Mouse (Mus musculus) forebrain, embryonic 15.5 days (tissue): ENCODE measurements around the gene Klhl32. TPM values are rescaled to one million over a fixed set of nuclear protein-coding genes. Genes with fewer than 3 reads are reported as not detected.
"Not testable (repeated sequence)": the region's sequence is repeated elsewhere in the genome, so short reads cannot be mapped to it uniquely, and the experiment has no call there.

Experiments used
- ATAC-seq: fragments of 200-750 bp; cut with Nextera tagmentation; replicated peaks from 2 replicates; pipeline ENCODE4 v1.8.0; 2017; ENCODE audit warnings: mild to moderate bottlenecking, moderate TSS enrichment, moderate library complexity
- H3K27ac ChIP-seq: fragments of 300-500 bp; sonication (generic); replicated peaks from 2 replicates; pipeline ENCODE4 v1.5.1; 2015; ENCODE audit warnings: mild to moderate bottlenecking, inconsistent platforms
- H3K27me3 ChIP-seq: fragments of 300-500 bp; sonication (generic); 2 replicates; pipeline ENCODE4 v1.6.1; 2015; ENCODE audit warnings: inconsistent platforms
- H3K36me3 ChIP-seq: fragments of 300-500 bp; sonication (generic); 2 replicates; pipeline ENCODE4 v1.6.1; 2015; ENCODE audit warnings: mild to moderate bottlenecking, inconsistent platforms
- H3K4me1 ChIP-seq: fragments of 300-500 bp; sonication (generic); 2 replicates; pipeline ENCODE4 v1.6.1; 2015; ENCODE audit warnings: inconsistent platforms
- H3K4me2 ChIP-seq: fragments of 300-500 bp; sonication (generic); replicated peaks from 2 replicates; pipeline ENCODE4 v1.6.1; 2015; ENCODE audit warnings: mild to moderate bottlenecking, inconsistent platforms
- H3K4me3 ChIP-seq: fragments of 300-500 bp; sonication (generic); 2 replicates; pipeline ENCODE4 v1.5.1; 2015; ENCODE audit warnings: mild to moderate bottlenecking, inconsistent platforms
- H3K9ac ChIP-seq: fragments of 300-500 bp; sonication (generic); replicated peaks from 2 replicates; pipeline ENCODE4 v1.6.1; 2015; ENCODE audit warnings: mild to moderate bottlenecking, inconsistent platforms
- H3K9me3 ChIP-seq: fragments of 300-500 bp; sonication (generic); 2 replicates; pipeline ENCODE4 v1.6.1; 2016; ENCODE audit warnings: inconsistent platforms
- WGBS: fragments of 180-500 bp; shearing (Covaris S2); methylation state at CpG from one replicate; pipeline ENCODE4 v1.1.7; 2015; ENCODE audit warnings: mixed read lengths; 5-methylcytosine and 5-hydroxymethylcytosine counted together
- polyA plus RNA-seq: library from polyadenylated mRNA; unstranded; fragments of >200 nt; fragmentation: Nextera tagmentation; extraction: Ambion mirVana; gene quantifications from 2 replicates; pipeline ENCODE4 v1.2.1, GENCODE M21; 2015

Klhl32 gene
- polyA plus RNA-seq, 1 experiment from 2014 or later: 23.0 TPM

DNA sequence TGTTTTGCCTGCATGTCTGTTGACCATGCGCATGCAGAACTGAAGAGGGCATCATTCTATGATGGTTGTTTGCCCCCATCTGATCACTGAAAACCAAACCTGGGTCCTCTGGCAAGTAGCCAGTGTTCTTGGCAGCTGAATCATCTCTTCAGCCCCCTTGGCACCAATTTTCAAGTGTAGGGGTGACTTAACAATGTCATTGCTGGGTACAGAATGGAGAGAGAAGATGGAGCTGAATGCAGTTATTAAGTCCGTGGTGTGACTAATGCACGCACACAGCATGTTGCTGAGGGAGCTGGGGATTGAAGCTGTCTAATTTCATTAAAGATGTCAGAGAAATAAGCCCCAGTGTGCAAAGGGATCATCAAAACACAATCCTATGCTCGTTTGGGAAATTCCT is 135.4 kb downstream of the Klhl32 start:
- H3K4me3 ChIP-seq: no peak overlapping the region
- 48% methylated on average over 4 of the region's 4 CpGs for WGBS
- no peaks in the 10 kb centered on the region for H3K9me3 ChIP-seq
- H3K36me3 ChIP-seq: no peaks in the 10 kb centered on the region
- H3K4me2 ChIP-seq: no peak overlapping the region
- no peak for ATAC-seq
- no peaks in the 10 kb centered on the region for H3K4me1 ChIP-seq
- H3K27ac ChIP-seq: no peak overlapping the region
- H3K27me3 ChIP-seq: no peaks in the 10 kb centered on the region
- H3K9ac ChIP-seq: no peak overlapping the region

GRCm38 (mm10) chr4:24714367-24714766 is 136.6 kb downstream of the Klhl32 start:
- Histone ChIP-seq H3K4me2 (no peak overlapping the region), H3K9ac (no peak overlapping the region), H3K27me3 (no peaks in the 10 kb centered on the region), H3K36me3 (no peaks in the 10 kb centered on the region), H3K9me3 (no peaks in the 10 kb centered on the region), H3K4me1 (no peaks in the 10 kb centered on the region), H3K27ac (no peak overlapping the region), H3K4me3 (no peak overlapping the region)
- WGBS: 82% methylated on average over 10 of the region's 10 CpGs
- no peak for ATAC-seq

DNA sequence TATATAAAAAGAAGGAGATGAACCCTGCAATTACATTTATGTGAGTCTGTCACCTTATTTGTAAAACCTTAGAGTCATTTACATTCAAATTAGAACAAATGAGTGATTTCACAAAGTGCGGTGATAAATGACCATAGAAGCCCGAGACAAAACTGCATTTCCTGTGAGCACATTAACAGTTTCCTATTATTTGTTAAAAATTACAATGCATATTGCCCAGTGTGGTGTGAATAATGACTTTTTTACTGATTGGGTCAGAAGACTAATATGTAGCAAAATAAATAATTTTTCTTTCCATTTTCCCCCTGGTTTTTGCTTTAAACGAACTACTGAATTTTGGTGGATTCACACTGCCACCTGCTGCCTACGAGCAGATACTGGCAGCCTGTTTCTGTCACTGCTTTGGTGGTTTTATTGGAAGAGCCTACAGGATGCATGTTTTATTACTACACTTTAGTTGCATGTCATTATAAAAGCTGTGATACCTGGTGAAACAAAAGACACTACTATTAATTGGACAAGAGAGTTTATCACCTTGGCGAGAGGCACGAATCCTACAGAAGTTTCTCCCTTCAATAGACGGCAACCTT is 152.3 kb downstream of the Klhl32 start:
- 47% methylated on average over 7 of the region's 7 CpGs for WGBS
- H3K4me1 ChIP-seq: no peaks in the 10 kb centered on the region
- H3K4me2 ChIP-seq: no peak overlapping the region
- H3K4me3 ChIP-seq: no peak overlapping the region
- no peaks in the 10 kb centered on the region for H3K36me3 ChIP-seq
- H3K27ac ChIP-seq: no peak overlapping the region
- H3K9ac ChIP-seq: no peak overlapping the region
- no peaks in the 10 kb centered on the region for H3K27me3 ChIP-seq
- ATAC-seq: peak; percentile 84
- no peaks in the 10 kb centered on the region for H3K9me3 ChIP-seq

DNA sequence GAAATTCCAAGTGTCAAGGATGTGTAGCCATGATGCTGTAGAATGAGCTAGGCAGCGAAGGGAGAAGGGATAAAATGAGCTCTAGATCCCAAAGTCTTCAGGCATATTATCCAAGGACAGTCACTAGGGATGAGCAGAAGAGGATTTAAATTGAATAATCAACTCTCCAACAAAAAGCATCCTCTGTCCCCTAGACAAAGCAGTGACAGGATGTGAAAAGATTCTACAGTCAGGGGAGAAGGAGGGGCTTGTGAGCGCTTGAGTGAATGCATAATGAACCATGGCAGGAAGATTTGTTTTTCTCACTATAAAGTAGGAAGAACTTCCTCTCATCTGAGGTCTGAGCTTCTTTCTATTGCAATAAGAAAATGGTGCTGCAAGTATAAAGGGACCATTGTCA is 170.8 kb downstream of the Klhl32 start:
- H3K36me3 ChIP-seq: no peaks in the 10 kb centered on the region
- no peak overlapping the region for H3K4me2 ChIP-seq
- H3K4me3 ChIP-seq: no peak overlapping the region
- H3K9ac ChIP-seq: no peak overlapping the region
- no peak for ATAC-seq
- 64% methylated on average over 2 of the region's 2 CpGs for WGBS
- H3K9me3 ChIP-seq: no peaks in the 10 kb centered on the region
- no peak overlapping the region for H3K27ac ChIP-seq
- H3K27me3 ChIP-seq: no peaks in the 10 kb centered on the region
- H3K4me1 ChIP-seq: no peaks in the 10 kb centered on the region

GRCm38 (mm10) chr4:24670007-24670406 is 180.9 kb downstream of the Klhl32 start:
- Histone ChIP-seq H3K9me3 (no peaks in the 10 kb centered on the region), H3K27ac (peak overlapping the region; percentile 66), H3K36me3 (no peaks in the 10 kb centered on the region), H3K4me3 (peak overlapping the region; percentile 18), H3K9ac (0 out of 2 replicates have a peak overlapping the region, but pooled peaks have one; percentile 11), H3K27me3 (no peaks in the 10 kb centered on the region), H3K4me1 (peaks cover 17% of the 10 kb centered on the region), H3K4me2 (peak overlapping the region; percentile 30)
- 43% methylated on average over 10 of the region's 10 CpGs for WGBS
- ATAC-seq: peak; percentile 79

GRCm38 (mm10) chr4:24659218-24659617 is 191.7 kb downstream of the Klhl32 start:
- ATAC-seq: no peak
- no peak overlapping the region for H3K27ac ChIP-seq
- no peaks in the 10 kb centered on the region for H3K27me3 ChIP-seq
- no peaks in the 10 kb centered on the region for H3K4me1 ChIP-seq
- no peak overlapping the region for H3K9ac ChIP-seq
- WGBS: 79% methylated on average over 6 of the region's 6 CpGs
- no peak overlapping the region for H3K4me3 ChIP-seq
- no peak overlapping the region for H3K4me2 ChIP-seq
- H3K9me3 ChIP-seq: no peaks in the 10 kb centered on the region
- H3K36me3 ChIP-seq: no peaks in the 10 kb centered on the region

- not testable (repeated sequence) for ATAC-seq, H3K4me1 ChIP-seq, H3K4me3 ChIP-seq, H3K27me3 ChIP-seq, H3K9ac ChIP-seq, H3K36me3 ChIP-seq, H3K9me3 ChIP-seq, H3K27ac ChIP-seq, H3K4me2 ChIP-seq
- over 99% methylated on average over 7 of the region's 8 CpGs for WGBS
Observed at GRCm38 (mm10) chr4:24644735-24645134, 206.2 kb downstream of the Klhl32 start.

GRCm38 (mm10) chr4:24642306-24642705 is 208.6 kb downstream of the Klhl32 start:
- Histone ChIP-seq H3K4me1 (peaks cover 4% of the 10 kb centered on the region; the same call in 1 of the 2 replicates), H3K36me3 (no peaks in the 10 kb centered on the region), H3K9me3 (no peaks in the 10 kb centered on the region), H3K4me2 (no peak overlapping the region), H3K27me3 (no peaks in the 10 kb centered on the region), H3K27ac (no peak overlapping the region), H3K4me3 (no peak overlapping the region), H3K9ac (no peak overlapping the region)
- WGBS: 53% methylated on average over 2 of the region's 2 CpGs
- peak; percentile 48 for ATAC-seq

DNA sequence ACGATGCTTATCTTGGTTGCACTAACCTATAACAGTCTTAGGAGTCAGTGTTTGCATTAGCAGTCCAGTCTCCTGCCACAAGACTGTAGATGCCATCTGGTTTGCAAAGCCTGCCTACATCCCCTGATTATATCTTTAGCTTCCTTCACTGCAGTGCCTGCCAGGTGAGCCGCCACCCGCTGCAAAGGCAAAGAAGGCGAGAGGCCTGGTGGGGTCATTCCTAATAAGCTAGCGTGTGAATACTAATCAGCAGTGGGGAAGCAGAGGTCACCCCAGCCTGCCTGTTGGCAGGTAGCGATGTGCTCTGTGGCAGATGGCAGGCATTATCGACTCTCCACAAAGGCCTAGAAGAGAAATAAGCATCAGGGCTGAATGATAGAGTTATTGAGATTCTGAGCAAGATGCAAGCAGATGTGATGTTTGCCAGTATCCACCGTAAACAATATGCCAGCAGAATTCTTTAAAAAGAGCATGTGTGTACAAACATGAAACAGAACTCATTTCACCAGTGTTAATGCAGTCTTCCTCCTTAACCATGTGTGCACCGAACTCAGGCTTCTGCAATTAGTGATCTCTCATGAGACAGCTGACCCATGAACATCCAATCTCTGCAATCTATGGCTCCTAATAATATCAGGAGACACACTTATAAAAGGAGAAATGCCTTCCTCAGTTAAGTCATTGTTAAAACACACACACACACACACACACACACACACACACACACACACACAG is 219.6 kb downstream of the Klhl32 start:
- peaks cover 19% of the 10 kb centered on the region for H3K4me1 ChIP-seq
- H3K4me3 ChIP-seq: no peak overlapping the region
- ATAC-seq: peak; percentile 81
- H3K9ac ChIP-seq: no peak overlapping the region
- H3K9me3 ChIP-seq: no peaks in the 10 kb centered on the region
- H3K36me3 ChIP-seq: no peaks in the 10 kb centered on the region
- 36% methylated on average over 9 of the region's 9 CpGs for WGBS
- no peaks in the 10 kb centered on the region for H3K27me3 ChIP-seq
- no peak overlapping the region for H3K4me2 ChIP-seq
- peak overlapping the region; percentile 48; the same call in 1 of the 2 replicates for H3K27ac ChIP-seq

- H3K36me3 ChIP-seq: no peaks in the 10 kb centered on the region
- 40% methylated on average over 2 of the region's 2 CpGs for WGBS
- H3K9ac ChIP-seq: no peak overlapping the region
- H3K4me2 ChIP-seq: no peak overlapping the region
- H3K27me3 ChIP-seq: no peaks in the 10 kb centered on the region
- no peak overlapping the region for H3K4me3 ChIP-seq
- no peaks in the 10 kb centered on the region for H3K9me3 ChIP-seq
- H3K4me1 ChIP-seq: peaks cover 17% of the 10 kb centered on the region
- no peak; the same call in 1 of the 2 replicates for ATAC-seq
- no peak overlapping the region for H3K27ac ChIP-seq
Observed at GRCm38 (mm10) chr4:24630430-24630829, 220.5 kb downstream of the Klhl32 start.

DNA sequence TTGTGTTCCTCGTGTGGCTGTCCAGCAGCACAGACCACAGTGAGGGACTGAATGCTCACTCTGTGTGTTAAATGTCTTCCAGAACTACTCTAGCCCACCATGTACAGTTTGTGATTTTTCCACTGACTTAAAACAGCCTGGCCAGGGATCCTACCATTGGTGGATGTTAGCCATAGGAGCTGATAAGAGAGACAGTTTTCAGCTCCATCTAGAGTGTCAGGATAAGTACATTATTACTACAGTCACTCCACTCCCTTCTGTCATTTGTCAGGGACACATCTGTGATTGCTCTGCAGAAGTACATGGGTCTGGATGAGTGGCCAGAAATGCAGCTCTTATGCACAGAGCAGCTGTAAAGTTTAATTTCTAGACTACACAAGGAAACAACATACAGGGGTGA is 223.1 kb downstream of the Klhl32 start:
- Histone ChIP-seq H3K4me3 (no peak overlapping the region), H3K36me3 (no peaks in the 10 kb centered on the region), H3K27me3 (no peaks in the 10 kb centered on the region), H3K4me2 (no peak overlapping the region), H3K27ac (no peak overlapping the region), H3K4me1 (peaks cover 11% of the 10 kb centered on the region), H3K9ac (no peak overlapping the region), H3K9me3 (no peaks in the 10 kb centered on the region)
- ATAC-seq: no peak
- 88% methylated on average over 1 of the region's 1 CpGs for WGBS

GRCm38 (mm10) chr4:24626686-24627085 is 224.2 kb downstream of the Klhl32 start:
- Histone ChIP-seq H3K36me3 (no peaks in the 10 kb centered on the region), H3K4me3 (no peak overlapping the region), H3K9me3 (no peaks in the 10 kb centered on the region), H3K4me1 (peaks cover 15% of the 10 kb centered on the region), H3K9ac (no peak overlapping the region), H3K27me3 (no peaks in the 10 kb centered on the region), H3K27ac (no peak overlapping the region), H3K4me2 (no peak overlapping the region)
- no peak for ATAC-seq
- WGBS: 70% methylated on average over 4 of the region's 4 CpGs
